Mouse (Mus musculus) thymus, postnatal 36 days (tissue): ENCODE measurements around the gene Prkca.

Experiments
- DNase-seq, 2 experiments: peaks; one replicate each; pipeline ENCODE4 v3.0.0; 2022; ENCODE audit warnings: mixed read lengths in 2 of 2

Gene Prkca

GRCm38 (mm10) chr11:108040823-108041222 lies 302.9 kb downstream of the Prkca start:
- no peak for DNase-seq

- DNase-seq = no peak
Measured at GRCm38 (mm10) chr11:108039761-108040160, 304.0 kb downstream of the Prkca start.

- DNase-seq = no peak
Measured at GRCm38 (mm10) chr11:108038989-108039388, 304.7 kb downstream of the Prkca start.

GRCm38 (mm10) chr11:108036339-108036738 lies 307.4 kb downstream of the Prkca start:
- DNase-seq = no peak

- no peak for DNase-seq
Measured at GRCm38 (mm10) chr11:108035761-108036160, 308.0 kb downstream of the Prkca start.

GRCm38 (mm10) chr11:108034376-108034775 lies 309.4 kb downstream of the Prkca start:
- no peak for DNase-seq

- DNase-seq = no peak
Measured at GRCm38 (mm10) chr11:108032568-108032967, 311.2 kb downstream of the Prkca start.

- DNase-seq = no peak
Measured at GRCm38 (mm10) chr11:108030956-108031604, 312.6 kb downstream of the Prkca start.

- DNase-seq = no peak
Measured at GRCm38 (mm10) chr11:108029321-108029720, 314.4 kb downstream of the Prkca start.

- no peak for DNase-seq
Measured at GRCm38 (mm10) chr11:108028398-108028797, 315.3 kb downstream of the Prkca start.

GRCm38 (mm10) chr11:108025726-108026425 lies 317.9 kb downstream of the Prkca start:
- no peak for DNase-seq

GRCm38 (mm10) chr11:108023188-108023587 lies 320.5 kb downstream of the Prkca start:
- DNase-seq = no peak

- DNase-seq = no peak
Measured at GRCm38 (mm10) chr11:108020889-108021288, 322.8 kb downstream of the Prkca start.

- DNase-seq = no peak
Measured at GRCm38 (mm10) chr11:108015284-108015683, 328.4 kb downstream of the Prkca start.

GRCm38 (mm10) chr11:108013390-108013789 lies 330.3 kb downstream of the Prkca start:
- DNase-seq = no peak

- no peak for DNase-seq
Measured at GRCm38 (mm10) chr11:108010465-108010864, 333.3 kb downstream of the Prkca start.

GRCm38 (mm10) chr11:107998891-107999290 lies 344.8 kb downstream of the Prkca start:
- no peak for DNase-seq

- no peak for DNase-seq
Measured at GRCm38 (mm10) chr11:107996896-107997670, 346.6 kb downstream of the Prkca start.

GRCm38 (mm10) chr11:107994487-107994886 lies 349.2 kb downstream of the Prkca start:
- peak; percentile 32 to 35 for DNase-seq

- no peak for DNase-seq
Measured at GRCm38 (mm10) chr11:107993792-107994191, 349.9 kb downstream of the Prkca start.

- no peak for DNase-seq
Measured at GRCm38 (mm10) chr11:107992500-107992899, 351.2 kb downstream of the Prkca start.

GRCm38 (mm10) chr11:107991990-107992389 lies 351.7 kb downstream of the Prkca start:
- DNase-seq = no peak

GRCm38 (mm10) chr11:107989241-107989640 lies 354.5 kb downstream of the Prkca start:
- no peak for DNase-seq

GRCm38 (mm10) chr11:107985941-107986340 lies 357.8 kb downstream of the Prkca start:
- no peak for DNase-seq
